Mouse (Mus musculus): ENCODE measurements around the gene Wdr90. TPM values are rescaled to one million over a fixed set of nuclear protein-coding genes. Genes with fewer than 3 reads are reported as not detected.
"Not testable (repeated sequence)": the region's sequence is repeated elsewhere in the genome, so short reads cannot be mapped to it uniquely, and the experiment has no call there.

Gene Wdr90
- polyA plus RNA-seq, 1 experiment: 11.4 TPM

DNA sequence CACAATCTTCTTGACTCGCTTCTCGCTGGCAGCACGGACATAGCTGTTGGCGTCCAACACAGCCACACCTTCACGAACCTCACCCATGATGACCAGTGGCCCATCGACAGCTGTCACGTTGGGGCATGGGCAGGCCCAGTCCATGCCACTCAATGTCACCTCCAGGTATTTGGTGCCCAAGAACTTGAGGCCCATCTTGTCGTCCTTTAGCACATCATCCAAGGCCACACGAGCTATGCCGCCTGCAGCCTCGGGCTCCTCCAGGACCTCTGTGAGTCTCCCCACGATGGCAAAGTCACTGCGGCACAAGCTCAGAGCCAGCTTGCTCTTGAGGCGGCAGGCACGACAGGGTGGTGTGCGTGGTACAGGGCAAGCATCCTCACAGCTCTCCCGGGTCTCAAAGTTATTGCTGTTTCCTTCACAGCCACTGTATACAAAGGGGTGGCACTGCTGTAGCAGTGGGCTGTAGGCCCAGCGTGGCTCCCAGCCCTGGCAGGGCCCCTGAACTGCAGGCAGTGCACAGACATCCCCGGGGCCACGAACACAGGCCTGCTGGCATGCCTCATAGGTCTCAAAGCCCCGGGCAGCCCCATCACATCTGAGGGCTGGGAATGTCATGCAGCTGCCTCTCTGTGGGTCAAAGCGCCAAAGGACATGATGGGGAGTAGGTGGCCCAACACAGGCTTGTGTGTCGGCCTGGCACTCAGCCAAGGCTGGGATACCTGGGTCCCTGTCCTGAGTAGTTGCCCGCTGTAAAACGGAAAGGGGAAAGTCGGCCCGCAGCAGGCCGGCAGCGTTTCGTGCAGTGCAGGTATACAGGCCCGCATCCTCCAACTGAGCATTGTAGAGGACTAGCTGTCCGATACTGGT lies 16.7 kb upstream of the Wdr90 start:
- no peak overlapping the region for H3K27ac ChIP-seq (ENCODE audit: insufficient read depth, low read length)
- H3K4me1 ChIP-seq (ENCODE audit: control insufficient read depth, insufficient read depth, low read length): 0 out of 2 replicates have a peak, but pooled peaks cover 3% of the 10 kb centered on the region
- TF ChIP-seq CTCF (IDR thresholded peaks at IDR 0.05; ENCODE audit: borderline replicate concordance, insufficient read depth, low read length) (no peak), POLR2A (IDR thresholded peaks at IDR 0.05; ENCODE audit: low read depth, low read length) (no peak)
- H3K4me3 ChIP-seq (ENCODE audit: insufficient read depth, low read length): no peak overlapping the region

GRCm38 (mm10) chr17:25877025-25877424 lies 15.7 kb upstream of the Wdr90 start:
- Histone ChIP-seq H3K4me1 (ENCODE audit: control insufficient read depth, insufficient read depth, low read length) (0 out of 2 replicates have a peak, but pooled peaks cover 3% of the 10 kb centered on the region), H3K27ac (ENCODE audit: insufficient read depth, low read length) (no peak overlapping the region), H3K4me3 (ENCODE audit: insufficient read depth, low read length) (no peak overlapping the region)
- TF ChIP-seq CTCF (IDR thresholded peaks at IDR 0.05; ENCODE audit: borderline replicate concordance, insufficient read depth, low read length): no peak
- no peak for TF ChIP-seq POLR2A (IDR thresholded peaks at IDR 0.05; ENCODE audit: low read depth, low read length)

DNA sequence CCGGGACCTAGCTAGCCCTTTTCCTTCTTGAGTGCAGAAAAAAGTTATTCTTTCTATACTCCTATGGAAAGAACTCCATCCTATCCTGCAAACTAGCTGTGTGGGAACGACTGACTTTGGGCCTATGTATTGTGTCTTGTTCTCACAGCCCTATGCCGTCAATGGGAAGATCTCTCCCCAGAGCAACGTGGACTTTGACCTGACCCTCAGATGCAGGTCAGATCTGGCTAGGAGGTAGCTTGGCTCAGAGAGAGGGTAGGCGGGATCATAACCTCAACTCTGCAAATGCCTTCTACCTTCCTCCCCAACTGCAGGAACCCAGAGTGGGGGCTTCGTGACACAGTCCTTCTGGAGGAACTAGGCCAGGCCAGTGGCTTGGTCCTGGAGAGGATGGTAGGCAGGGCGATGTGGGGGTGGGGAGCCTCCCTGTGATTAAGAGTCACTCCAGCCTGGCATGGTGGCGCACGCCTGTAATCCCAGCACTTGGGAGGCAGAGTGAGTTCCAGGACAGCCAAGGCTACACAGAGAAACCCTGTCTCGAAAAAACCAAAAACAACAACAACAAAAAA lies 15.1 kb upstream of the Wdr90 start:
- TF ChIP-seq CTCF (IDR thresholded peaks at IDR 0.05; ENCODE audit: borderline replicate concordance, insufficient read depth, low read length) (no peak), POLR2A (IDR thresholded peaks at IDR 0.05; ENCODE audit: low read depth, low read length) (no peak)
- 0 out of 2 replicates have a peak, but pooled peaks cover 3% of the 10 kb centered on the region for H3K4me1 ChIP-seq (ENCODE audit: control insufficient read depth, insufficient read depth, low read length)
- H3K4me3 ChIP-seq (ENCODE audit: insufficient read depth, low read length): peak overlapping the region; percentile 60
- no peak overlapping the region for H3K27ac ChIP-seq (ENCODE audit: insufficient read depth, low read length)

- peak overlapping the region; percentile 60 for H3K4me3 ChIP-seq (ENCODE audit: insufficient read depth, low read length)
- H3K4me1 ChIP-seq (ENCODE audit: control insufficient read depth, insufficient read depth, low read length): 0 out of 2 replicates have a peak, but pooled peaks cover 3% of the 10 kb centered on the region
- TF ChIP-seq POLR2A (IDR thresholded peaks at IDR 0.05; ENCODE audit: low read depth, low read length) (peak; percentile 90), CTCF (IDR thresholded peaks at IDR 0.05; ENCODE audit: borderline replicate concordance, insufficient read depth, low read length) (no peak)
- peak overlapping the region; percentile 76 for H3K27ac ChIP-seq (ENCODE audit: insufficient read depth, low read length)
These were observed 14.2 kb upstream of the Wdr90 start for GRCm38 (mm10) chr17:25875171-25876136.

- no peak for TF ChIP-seq CTCF (IDR thresholded peaks at IDR 0.05; ENCODE audit: borderline replicate concordance, insufficient read depth, low read length)
- peak; percentile 50; the same call in 1 of the 2 replicates for TF ChIP-seq POLR2A (IDR thresholded peaks at IDR 0.05; ENCODE audit: low read depth, low read length)
- peak within 1 kb of the TSS; percentile 66 for H3K4me3 ChIP-seq (ENCODE audit: insufficient read depth, low read length)
- 0 out of 2 replicates have a peak, but pooled peaks cover 3% of the 10 kb centered on the region for H3K4me1 ChIP-seq (ENCODE audit: control insufficient read depth, insufficient read depth, low read length)
- H3K27ac ChIP-seq (ENCODE audit: insufficient read depth, low read length): peak within 1 kb of the TSS; percentile 76
These were observed 13.4 kb upstream of the Wdr90 start, which contains the start of gene Mettl26 for GRCm38 (mm10) chr17:25874721-25875170. Mettl26 (plus strand) TSS chr17:25875074.

DNA sequence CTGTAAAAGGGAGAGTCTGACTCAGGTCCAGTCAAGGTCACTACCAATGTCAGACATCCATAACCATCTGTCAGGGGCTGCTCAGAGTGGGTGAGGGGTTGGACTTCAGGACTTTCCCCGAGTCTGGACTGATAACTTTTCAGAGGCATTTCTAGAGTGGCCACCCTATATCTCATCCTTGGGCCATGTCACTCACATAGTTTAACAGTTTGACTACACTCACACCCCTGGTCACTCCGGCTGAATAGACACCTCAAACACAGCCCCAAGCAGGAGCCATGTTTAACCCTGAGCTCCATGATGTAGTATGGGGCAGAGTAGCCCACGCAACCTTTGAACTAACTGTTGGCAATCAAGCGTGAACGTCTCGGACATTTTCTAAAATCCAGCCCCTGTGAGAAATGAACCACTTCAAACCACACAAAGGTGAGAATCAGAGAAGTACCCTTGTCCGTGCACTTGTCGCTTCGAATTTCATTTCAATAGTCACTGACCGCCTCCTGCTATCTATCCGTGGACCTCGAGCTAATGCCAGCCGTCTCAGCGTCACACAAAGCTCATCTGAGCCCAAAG lies 12.9 kb upstream of the Wdr90 start:
- TF ChIP-seq POLR2A (IDR thresholded peaks at IDR 0.05; ENCODE audit: low read depth, low read length) (no peak), CTCF (IDR thresholded peaks at IDR 0.05; ENCODE audit: borderline replicate concordance, insufficient read depth, low read length) (no peak)
- no peak overlapping the region for H3K27ac ChIP-seq (ENCODE audit: insufficient read depth, low read length)
- 0 out of 2 replicates have a peak, but pooled peaks cover 3% of the 10 kb centered on the region for H3K4me1 ChIP-seq (ENCODE audit: control insufficient read depth, insufficient read depth, low read length)
- peak overlapping the region; percentile 66 for H3K4me3 ChIP-seq (ENCODE audit: insufficient read depth, low read length)

GRCm38 (mm10) chr17:25873405-25874147 lies 12.3 kb upstream of the Wdr90 start:
- H3K4me3 ChIP-seq (ENCODE audit: insufficient read depth, low read length): no peak overlapping the region
- no peak for TF ChIP-seq CTCF (IDR thresholded peaks at IDR 0.05; ENCODE audit: borderline replicate concordance, insufficient read depth, low read length)
- TF ChIP-seq POLR2A (IDR thresholded peaks at IDR 0.05; ENCODE audit: low read depth, low read length): no peak
- no peak overlapping the region for H3K27ac ChIP-seq (ENCODE audit: insufficient read depth, low read length)
- H3K4me1 ChIP-seq (ENCODE audit: control insufficient read depth, insufficient read depth, low read length): 0 out of 2 replicates have a peak, but pooled peaks cover 3% of the 10 kb centered on the region

GRCm38 (mm10) chr17:25872676-25873075 lies 11.4 kb upstream of the Wdr90 start:
- no peak overlapping the region for H3K27ac ChIP-seq (ENCODE audit: insufficient read depth, low read length)
- TF ChIP-seq CTCF (IDR thresholded peaks at IDR 0.05; ENCODE audit: borderline replicate concordance, insufficient read depth, low read length): no peak
- TF ChIP-seq POLR2A (IDR thresholded peaks at IDR 0.05; ENCODE audit: low read depth, low read length): no peak
- H3K4me3 ChIP-seq (ENCODE audit: insufficient read depth, low read length): no peak overlapping the region
- 0 out of 2 replicates have a peak, but pooled peaks cover 3% of the 10 kb centered on the region for H3K4me1 ChIP-seq (ENCODE audit: control insufficient read depth, insufficient read depth, low read length)

GRCm38 (mm10) chr17:25871566-25871965 lies 10.3 kb upstream of the Wdr90 start:
- not testable (repeated sequence) for H3K4me1 ChIP-seq (ENCODE audit: control insufficient read depth, insufficient read depth, low read length); H3K27ac ChIP-seq (ENCODE audit: insufficient read depth, low read length); H3K4me3 ChIP-seq (ENCODE audit: insufficient read depth, low read length)

Measured in embryonic fibroblast, embryonic 13.5 days (primary cell).